Mouse (Mus musculus) neural tube, embryonic 12.5 days (tissue): Measurements from ENCODE around the gene Capn3. TPM values are rescaled to one million over a fixed set of nuclear protein-coding genes. Genes with fewer than 3 reads are reported as not detected.

Source experiments
- ATAC-seq: fragments of 200-750 bp; cut with Nextera tagmentation; 2 replicates; pipeline ENCODE4 v1.8.0; 2017; ENCODE audit warnings: low read depth, mild to moderate bottlenecking, moderate TSS enrichment, moderate library complexity; ENCODE audit not compliant: low FRiP score
- H3K27ac ChIP-seq: fragments of 300-500 bp; sonication (generic); 2 replicates; pipeline ENCODE4 v1.5.1; 2016
- H3K27me3 ChIP-seq: fragments of 300-500 bp; sonication (generic); replicated peaks from 2 replicates; pipeline ENCODE4 v1.6.1; 2016; ENCODE audit warnings: mild to moderate bottlenecking
- H3K36me3 ChIP-seq: fragments of 300-500 bp; sonication (generic); 2 replicates; pipeline ENCODE4 v1.6.1; 2016; ENCODE audit warnings: mild to moderate bottlenecking
- H3K4me1 ChIP-seq: fragments of 300-500 bp; sonication (generic); 2 replicates; pipeline ENCODE4 v1.6.1; 2016
- H3K4me2 ChIP-seq: fragments of 300-500 bp; sonication (generic); replicated peaks from 2 replicates; pipeline ENCODE4 v1.6.1; 2016; ENCODE audit warnings: mild to moderate bottlenecking
- H3K4me3 ChIP-seq: fragments of 300-500 bp; sonication (generic); 2 replicates; pipeline ENCODE4 v1.5.1; 2016
- H3K9ac ChIP-seq: fragments of 300-500 bp; sonication (generic); 2 replicates; pipeline ENCODE4 v1.6.1; 2016; ENCODE audit warnings: mild to moderate bottlenecking
- H3K9me3 ChIP-seq: fragments of 300-500 bp; sonication (generic); 2 replicates; pipeline ENCODE4 v1.6.1; 2016; ENCODE audit warnings: mild to moderate bottlenecking
- WGBS: fragments of 180-500 bp; shearing (Covaris S2); methylation state at CpG from one replicate; pipeline ENCODE4 v1.1.7; 2016; 5-methylcytosine and 5-hydroxymethylcytosine counted together
- polyA plus RNA-seq: library from polyadenylated mRNA; unstranded; fragments of >200 nt; fragmentation: Nextera tagmentation; extraction: Ambion mirVana; gene quantifications from 2 replicates; pipeline ENCODE4 v1.2.1, GENCODE M21; 2016

Capn3 gene
- polyA plus RNA-seq, 1 experiment from 2014 or later = 0.98 TPM

DNA sequence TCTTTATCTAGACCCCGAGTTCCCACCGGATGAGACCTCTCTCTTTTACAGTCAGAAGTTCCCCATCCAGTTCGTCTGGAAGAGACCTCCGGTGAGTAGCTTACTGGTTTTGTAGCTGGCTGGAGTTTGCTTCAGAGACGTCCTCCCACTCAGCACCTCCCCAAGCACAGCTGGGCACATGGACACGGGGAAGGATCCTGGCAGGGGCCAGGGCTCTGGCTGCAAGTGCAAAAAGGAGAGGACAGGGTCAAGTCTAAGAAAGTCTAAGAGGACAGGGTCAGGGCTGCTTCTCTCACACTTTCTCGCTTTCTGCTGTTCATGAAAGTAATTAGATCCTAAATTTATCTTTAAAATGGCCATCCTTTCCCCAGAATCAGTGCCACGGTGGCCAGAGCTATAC, 8.3 kb downstream of the Capn3 start:
- H3K9ac ChIP-seq = no peak overlapping the region
- no peak overlapping the region for H3K4me3 ChIP-seq
- H3K36me3 ChIP-seq = no peaks in the 10 kb centered on the region
- ATAC-seq = no peak
- H3K27ac ChIP-seq = no peak overlapping the region
- no peaks in the 10 kb centered on the region for H3K27me3 ChIP-seq
- WGBS = 83% methylated on average over 8 of the region's 8 CpGs
- no peaks in the 10 kb centered on the region for H3K9me3 ChIP-seq
- no peaks in the 10 kb centered on the region for H3K4me1 ChIP-seq
- no peak overlapping the region for H3K4me2 ChIP-seq

- Histone ChIP-seq H3K36me3 (no peaks in the 10 kb centered on the region), H3K4me1 (no peaks in the 10 kb centered on the region), H3K27ac (no peak overlapping the region), H3K9ac (no peak overlapping the region), H3K4me3 (no peak overlapping the region), H3K4me2 (no peak overlapping the region), H3K27me3 (no peaks in the 10 kb centered on the region), H3K9me3 (no peaks in the 10 kb centered on the region)
- no peak for ATAC-seq
- 89% methylated on average over 2 of the region's 2 CpGs for WGBS
Observed at GRCm38 (mm10) chr2:120464732-120465396, 9.0 kb downstream of the Capn3 start.

GRCm38 (mm10) chr2:120465397-120465785, 9.6 kb downstream of the Capn3 start:
- no peaks in the 10 kb centered on the region for H3K9me3 ChIP-seq
- no peaks in the 10 kb centered on the region for H3K36me3 ChIP-seq
- H3K27me3 ChIP-seq = no peaks in the 10 kb centered on the region
- no peak for ATAC-seq
- 87% methylated on average over 5 of the region's 5 CpGs for WGBS
- H3K4me1 ChIP-seq = no peaks in the 10 kb centered on the region
- no peak overlapping the region for H3K4me2 ChIP-seq
- no peak overlapping the region for H3K9ac ChIP-seq
- no peak overlapping the region for H3K27ac ChIP-seq
- no peak overlapping the region for H3K4me3 ChIP-seq

DNA sequence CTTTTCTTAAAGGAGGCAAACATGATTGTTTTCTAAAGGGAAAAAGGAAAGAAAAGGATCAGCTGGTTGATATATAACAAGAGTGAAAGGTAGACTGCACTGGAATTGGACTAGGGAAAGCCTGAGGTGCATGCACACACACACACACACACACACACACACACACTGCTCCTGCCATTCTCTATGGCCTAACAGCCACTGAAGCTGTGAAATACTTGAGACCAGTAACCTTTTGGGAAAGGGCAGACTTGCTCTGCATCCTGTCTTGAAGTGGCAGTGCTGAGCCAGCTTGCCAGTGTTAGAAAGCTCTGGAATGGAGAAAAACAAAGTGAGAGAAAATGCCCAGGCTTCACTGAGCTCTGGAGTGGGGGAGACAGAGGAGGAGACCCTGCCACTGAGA, 12.2 kb downstream of the Capn3 start:
- H3K36me3 ChIP-seq = no peaks in the 10 kb centered on the region
- H3K4me2 ChIP-seq = no peak overlapping the region
- no peaks in the 10 kb centered on the region for H3K4me1 ChIP-seq
- H3K27me3 ChIP-seq = no peaks in the 10 kb centered on the region
- no peaks in the 10 kb centered on the region for H3K9me3 ChIP-seq
- H3K9ac ChIP-seq = no peak overlapping the region
- H3K4me3 ChIP-seq = no peak overlapping the region
- no peak overlapping the region for H3K27ac ChIP-seq
- no peak for ATAC-seq

DNA sequence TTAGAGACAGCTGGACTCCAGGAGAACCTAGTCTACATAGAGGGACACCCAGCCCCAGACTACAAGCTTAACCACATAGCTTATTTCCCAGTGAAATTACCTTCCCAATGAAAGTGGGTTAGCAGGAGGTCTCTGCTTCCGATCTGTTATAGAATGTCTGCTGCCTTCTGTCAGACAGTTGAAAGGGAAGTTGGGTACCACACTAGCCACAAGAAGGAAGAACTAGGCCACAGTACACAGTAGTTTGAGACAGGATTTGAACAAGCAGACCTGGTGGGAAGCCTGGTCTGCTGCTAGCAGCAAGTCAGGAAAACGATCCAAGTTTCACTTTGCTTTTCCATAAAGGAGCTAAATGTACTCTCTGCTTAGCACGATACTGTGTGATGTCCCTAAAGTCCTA, 13.4 kb downstream of the Capn3 start:
- no peak overlapping the region for H3K27ac ChIP-seq
- H3K9ac ChIP-seq = no peak overlapping the region
- H3K9me3 ChIP-seq = 0 out of 2 replicates have a peak, but pooled peaks cover 4% of the 10 kb centered on the region
- H3K36me3 ChIP-seq = no peaks in the 10 kb centered on the region
- no peaks in the 10 kb centered on the region for H3K27me3 ChIP-seq
- WGBS = 93% methylated on average over 3 of the region's 3 CpGs
- ATAC-seq = no peak
- H3K4me2 ChIP-seq = no peak overlapping the region
- no peaks in the 10 kb centered on the region for H3K4me1 ChIP-seq
- no peak overlapping the region for H3K4me3 ChIP-seq

DNA sequence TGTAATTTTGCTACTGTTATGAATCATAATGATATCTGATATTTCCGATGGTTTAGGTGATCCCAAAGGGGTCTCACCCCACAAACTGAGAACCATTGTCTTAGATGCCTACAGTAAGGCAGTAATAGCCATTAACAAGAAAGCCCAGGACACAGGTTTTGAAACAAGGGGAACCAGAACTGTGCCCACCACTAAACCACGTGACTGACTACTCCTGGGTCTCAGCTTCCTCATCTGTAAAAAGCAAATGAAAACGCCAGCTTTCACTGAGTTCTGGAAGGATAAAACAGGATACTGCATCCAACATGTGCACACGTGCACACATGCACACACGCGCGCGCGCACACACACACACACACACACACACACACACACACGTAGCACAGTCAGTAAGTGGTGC, 13.9 kb downstream of the Capn3 start:
- Histone ChIP-seq H3K9me3 (0 out of 2 replicates have a peak, but pooled peaks cover 4% of the 10 kb centered on the region), H3K36me3 (no peaks in the 10 kb centered on the region), H3K27ac (no peak overlapping the region), H3K4me3 (no peak overlapping the region), H3K4me1 (no peaks in the 10 kb centered on the region), H3K27me3 (no peaks in the 10 kb centered on the region), H3K4me2 (no peak overlapping the region), H3K9ac (no peak overlapping the region)
- WGBS = 89% methylated on average over 10 of the region's 10 CpGs
- no peak for ATAC-seq

GRCm38 (mm10) chr2:120470856-120471255, 15.0 kb downstream of the Capn3 start:
- Histone ChIP-seq H3K4me3 (no peak overlapping the region), H3K9me3 (0 out of 2 replicates have a peak, but pooled peaks cover 4% of the 10 kb centered on the region), H3K9ac (no peak overlapping the region), H3K27ac (no peak overlapping the region), H3K4me2 (no peak overlapping the region), H3K36me3 (no peaks in the 10 kb centered on the region), H3K27me3 (no peaks in the 10 kb centered on the region), H3K4me1 (no peaks in the 10 kb centered on the region)
- no peak for ATAC-seq
- 79% methylated on average over 4 of the region's 4 CpGs for WGBS

DNA sequence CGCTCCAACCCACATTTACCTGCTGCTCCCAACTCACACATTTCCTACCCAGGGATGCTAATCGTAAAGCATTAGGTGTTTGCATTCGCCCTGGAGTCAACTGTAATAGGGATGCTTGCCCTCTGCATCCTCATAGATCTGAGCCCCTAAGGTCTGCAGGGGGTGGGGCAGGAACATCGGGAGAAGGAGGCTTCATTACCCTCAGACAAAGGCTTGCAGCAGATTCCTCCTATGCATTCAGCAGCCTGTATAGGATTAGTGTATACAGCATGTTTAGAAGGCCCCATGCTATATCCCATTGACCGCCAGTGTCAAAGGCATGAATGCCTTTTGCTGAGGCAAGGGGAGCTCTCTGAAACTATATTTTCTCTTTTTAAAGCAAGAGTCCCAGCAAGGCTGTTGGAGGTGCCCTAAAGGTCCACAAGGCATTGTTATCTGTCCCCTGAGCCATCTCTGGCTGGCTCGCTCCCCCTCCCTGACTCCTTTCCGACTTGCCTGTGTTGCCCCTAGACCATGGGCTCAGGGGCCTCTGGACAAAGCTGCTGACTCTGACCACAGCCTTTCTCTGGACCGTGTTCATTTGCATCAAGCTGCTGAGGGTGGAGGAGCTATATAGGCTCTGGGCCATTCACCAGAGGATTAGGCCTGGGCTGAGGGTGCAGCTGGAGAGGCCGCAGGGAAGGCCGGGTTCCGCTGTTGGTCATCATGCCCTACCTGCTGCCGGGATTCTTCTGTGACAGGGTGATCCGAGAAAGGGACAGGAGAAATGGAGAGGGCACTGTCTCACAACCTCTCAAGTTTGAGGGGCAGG, 20.7 kb downstream of the Capn3 start:
- Histone ChIP-seq H3K4me2 (no peak overlapping the region), H3K4me3 (no peak overlapping the region), H3K36me3 (no peaks in the 10 kb centered on the region), H3K9me3 (0 out of 2 replicates have a peak, but pooled peaks cover 4% of the 10 kb centered on the region), H3K27me3 (no peaks in the 10 kb centered on the region), H3K9ac (no peak overlapping the region), H3K4me1 (no peaks in the 10 kb centered on the region), H3K27ac (no peak overlapping the region)
- WGBS = 69% methylated on average over 13 of the region's 13 CpGs
- ATAC-seq = no peak

GRCm38 (mm10) chr2:120478600-120478999, 22.8 kb downstream of the Capn3 start:
- H3K4me3 ChIP-seq = no peak overlapping the region
- ATAC-seq = no peak
- H3K36me3 ChIP-seq = no peaks in the 10 kb centered on the region
- H3K27ac ChIP-seq = no peak overlapping the region
- H3K4me1 ChIP-seq = no peaks in the 10 kb centered on the region
- no peak overlapping the region for H3K4me2 ChIP-seq
- H3K27me3 ChIP-seq = no peaks in the 10 kb centered on the region
- 0 out of 2 replicates have a peak, but pooled peaks cover under 1% of the 10 kb centered on the region for H3K9me3 ChIP-seq
- H3K9ac ChIP-seq = no peak overlapping the region
- WGBS = 56% methylated on average over 3 of the region's 3 CpGs

GRCm38 (mm10) chr2:120481921-120482320, 26.1 kb downstream of the Capn3 start:
- Histone ChIP-seq H3K4me3 (no peak overlapping the region), H3K9ac (no peak overlapping the region), H3K27ac (no peak overlapping the region), H3K9me3 (no peaks in the 10 kb centered on the region), H3K36me3 (no peaks in the 10 kb centered on the region), H3K4me1 (no peaks in the 10 kb centered on the region), H3K4me2 (no peak overlapping the region), H3K27me3 (no peaks in the 10 kb centered on the region)
- 78% methylated on average over 8 of the region's 8 CpGs for WGBS
- no peak for ATAC-seq

DNA sequence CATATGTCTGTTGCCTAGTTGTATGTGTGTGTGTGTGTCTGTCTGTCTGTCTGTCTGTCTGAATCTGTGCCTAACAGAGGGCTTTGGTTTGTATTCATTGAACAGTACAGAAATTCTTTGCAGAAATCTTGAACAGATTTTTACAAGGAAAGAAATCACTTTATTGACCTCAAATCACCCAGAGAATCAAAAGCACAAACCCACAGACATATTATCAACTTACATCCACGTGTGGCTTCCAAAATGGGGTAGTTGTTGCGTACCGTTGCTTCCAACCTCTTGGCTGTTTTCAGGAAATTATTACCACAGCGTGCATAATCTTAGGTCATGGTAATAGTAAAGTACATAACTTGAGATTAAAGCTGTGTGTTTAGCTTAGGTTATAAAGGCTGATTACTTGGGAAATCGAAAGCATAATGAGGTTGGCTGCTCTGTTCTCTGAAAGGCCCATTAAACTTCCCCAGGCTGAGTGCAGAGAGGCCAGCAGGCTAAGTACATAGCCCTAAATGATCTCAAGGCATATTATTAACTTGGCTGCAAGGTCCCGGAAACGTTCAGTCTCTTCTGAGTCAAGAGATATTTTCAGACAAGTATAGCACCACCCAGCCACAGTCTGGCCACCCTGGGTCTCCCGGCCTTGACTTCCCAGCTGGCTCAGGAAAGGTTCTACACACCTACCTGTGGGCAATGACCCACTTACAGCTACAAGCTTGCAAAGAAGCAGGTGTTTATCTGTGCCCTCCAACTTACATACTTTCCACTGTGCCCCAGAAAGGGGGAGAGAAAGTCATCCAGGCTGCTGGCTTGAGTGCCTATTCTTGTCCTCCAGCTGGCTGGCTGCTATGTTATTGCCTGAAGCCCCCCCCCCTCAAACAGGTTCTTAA, 26.9 kb downstream of the Capn3 start:
- Histone ChIP-seq H3K27ac (no peak overlapping the region), H3K4me1 (no peaks in the 10 kb centered on the region), H3K9ac (no peak overlapping the region), H3K27me3 (no peaks in the 10 kb centered on the region), H3K4me3 (no peak overlapping the region), H3K4me2 (no peak overlapping the region), H3K9me3 (no peaks in the 10 kb centered on the region), H3K36me3 (no peaks in the 10 kb centered on the region)
- ATAC-seq = no peak
- 83% methylated on average over 8 of the region's 8 CpGs for WGBS

DNA sequence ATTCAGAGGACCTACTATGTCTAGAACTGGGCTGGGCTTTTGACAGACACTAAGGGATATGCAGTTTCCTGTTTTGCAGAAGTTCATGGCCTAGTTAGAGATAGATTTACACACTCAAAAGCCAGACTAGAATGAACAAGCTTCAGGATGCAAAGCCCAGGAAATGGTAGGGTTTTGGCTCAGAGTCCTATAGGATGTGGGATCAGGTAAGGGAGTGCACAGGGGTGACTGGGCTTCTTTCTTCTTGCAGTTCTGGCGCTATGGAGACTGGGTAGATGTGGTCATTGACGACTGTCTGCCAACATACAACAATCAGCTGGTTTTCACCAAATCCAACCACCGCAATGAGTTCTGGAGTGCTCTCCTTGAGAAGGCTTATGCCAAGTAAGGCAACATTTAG, 28.4 kb downstream of the Capn3 start:
- no peak for ATAC-seq
- no peak overlapping the region for H3K27ac ChIP-seq
- H3K4me1 ChIP-seq = no peaks in the 10 kb centered on the region
- WGBS = 94% methylated on average over 3 of the region's 3 CpGs
- no peaks in the 10 kb centered on the region for H3K27me3 ChIP-seq
- no peak overlapping the region for H3K4me3 ChIP-seq
- no peaks in the 10 kb centered on the region for H3K9me3 ChIP-seq
- no peak overlapping the region for H3K4me2 ChIP-seq
- no peaks in the 10 kb centered on the region for H3K36me3 ChIP-seq
- no peak overlapping the region for H3K9ac ChIP-seq
